Mouse (Mus musculus) cortical plate, adult 2 months (tissue): ENCODE results near the gene Nudc.

Experiments
- CTCF ChIP-seq: fragments of 200-500 bp; IDR thresholded peaks from 2 replicates; pipeline ENCODE4 v1.5.1; 2011; ENCODE audit warnings: mild to moderate bottlenecking, control low read depth, low read length; ENCODE audit not compliant: insufficient read depth; ENCODE audit errors: extremely low read depth
- POLR2A ChIP-seq: fragments of 200-500 bp; IDR thresholded peaks from 2 replicates; pipeline ENCODE4 v1.6.1; 2011; ENCODE audit warnings: mild to moderate bottlenecking, low read length, control low read depth; ENCODE audit not compliant: insufficient read depth; ENCODE audit errors: extremely low read depth

- TF ChIP-seq CTCF = no peak
- TF ChIP-seq POLR2A = no peak
Measured at GRCm38 (mm10) chr4:133557041-133557717, 11.4 kb upstream of the Nudc start.
